ENCODE assay signal across 14 mouse cellular contexts in genomic region chr17:30388817-30389216, GRCm38 (mm10).
A peak's percentile ranks its signal among the peaks of the same experiment; 100 is the strongest.
DNase-seq lines count a peak whose midpoint lies in the region; ATAC-seq lines count a peak whose summit lies in the region.
"Had no signal": no experiment of that assay in that cellular context is flagged by ENCODE, and none has a peak within 500 bp of the region (broad histone marks: within the 10 kb centered on the region; RNA-seq: fewer than 3 reads in every experiment).

No protein-coding gene starts in this region.

- peaks cover 17% of the 10 kb centered on the region for H3K4me1 ChIP-seq in hindbrain, embryonic 13.5 days (replicated peaks)
- no peaks in the 10 kb centered on the region for H3K4me1 ChIP-seq in hindbrain, embryonic 10.5 days (replicated peaks)
- H3K4me1 ChIP-seq in midbrain, embryonic 14.5 days (ENCODE audit: control insufficient read depth, insufficient read depth, low read length): peaks cover 6% of the 10 kb centered on the region
- no peaks in the 10 kb centered on the region for H3K4me1 ChIP-seq in midbrain, embryonic 11.5 days (ENCODE audit: control insufficient read depth, insufficient read depth, low read length)
- peaks cover 12% of the 10 kb centered on the region for H3K4me1 ChIP-seq in midbrain, embryonic 16.5 days (ENCODE audit: control insufficient read depth, insufficient read depth, low read length)
- H3K4me1 ChIP-seq: kidney, embryonic 15.5 days; stomach, embryonic 15.5 days had no signal

- no peak overlapping the region for H3K4me3 ChIP-seq in hindbrain, embryonic 13.5 days
- H3K4me3 ChIP-seq in hindbrain, embryonic 10.5 days: no peak overlapping the region
- H3K4me3 ChIP-seq in midbrain, embryonic 14.5 days (replicated peaks; ENCODE audit: low read depth, low read length): no peak overlapping the region
- H3K4me3 ChIP-seq in midbrain, embryonic 11.5 days (ENCODE audit: low read depth, low read length): no peak overlapping the region
- no peak overlapping the region for H3K4me3 ChIP-seq in midbrain, embryonic 16.5 days (ENCODE audit: low read depth, low read length)
- H3K4me3 ChIP-seq: heart, adult 2 months; kidney, embryonic 15.5 days; left cerebral cortex, adult 2 months; stomach, embryonic 15.5 days had no signal

- H3K9me3 ChIP-seq in hindbrain, embryonic 13.5 days: no peaks in the 10 kb centered on the region
- H3K9me3 ChIP-seq in hindbrain, embryonic 10.5 days: no peaks in the 10 kb centered on the region
- H3K9me3 ChIP-seq in midbrain, embryonic 14.5 days (ENCODE audit: control insufficient read depth, low read length): no peaks in the 10 kb centered on the region
- no peaks in the 10 kb centered on the region for H3K9me3 ChIP-seq in midbrain, embryonic 11.5 days (ENCODE audit: control insufficient read depth, low read length)
- no peaks in the 10 kb centered on the region for H3K9me3 ChIP-seq in midbrain, embryonic 16.5 days (replicated peaks; ENCODE audit: control insufficient read depth, low read length, poor library complexity, severe bottlenecking)
- H3K9me3 ChIP-seq: kidney, embryonic 15.5 days; stomach, embryonic 15.5 days had no signal

- H3K9ac ChIP-seq in hindbrain, embryonic 13.5 days: no peak overlapping the region
- no peak overlapping the region for H3K9ac ChIP-seq in midbrain, embryonic 14.5 days (replicated peaks; ENCODE audit: low read length)
- H3K9ac ChIP-seq in midbrain, embryonic 11.5 days (ENCODE audit: low read length): no peak overlapping the region
- H3K9ac ChIP-seq in midbrain, embryonic 16.5 days (ENCODE audit: low read depth, low read length): no peak overlapping the region; the same call in 1 of the 2 replicates
- H3K9ac ChIP-seq: kidney, embryonic 15.5 days; stomach, embryonic 15.5 days had no signal

- H3K27ac ChIP-seq in hindbrain, embryonic 13.5 days: peak overlapping the region; percentile 50
- no peak overlapping the region for H3K27ac ChIP-seq in hindbrain, embryonic 10.5 days
- H3K27ac ChIP-seq in midbrain, embryonic 14.5 days (replicated peaks; ENCODE audit: low read depth, low read length): peak overlapping the region; percentile 55
- no peak overlapping the region for H3K27ac ChIP-seq in midbrain, embryonic 11.5 days (ENCODE audit: low read depth, low read length)
- H3K27ac ChIP-seq in midbrain, embryonic 16.5 days (ENCODE audit: low read length): peak overlapping the region; percentile 39
- H3K27ac ChIP-seq: heart, adult 2 months; kidney, embryonic 15.5 days; left cerebral cortex, adult 2 months; stomach, embryonic 15.5 days had no signal

- no peaks in the 10 kb centered on the region for H3K27me3 ChIP-seq in hindbrain, embryonic 13.5 days
- no peaks in the 10 kb centered on the region for H3K27me3 ChIP-seq in hindbrain, embryonic 10.5 days (ENCODE audit: insufficient read depth, poor library complexity, severe bottlenecking)
- H3K27me3 ChIP-seq in midbrain, embryonic 14.5 days (ENCODE audit: control insufficient read depth, insufficient read depth, low read length): no peaks in the 10 kb centered on the region
- no peaks in the 10 kb centered on the region for H3K27me3 ChIP-seq in midbrain, embryonic 11.5 days (ENCODE audit: control insufficient read depth, insufficient read depth, low read length)
- H3K27me3 ChIP-seq in midbrain, embryonic 16.5 days (ENCODE audit: control insufficient read depth, insufficient read depth, low read depth, low read length): no peaks in the 10 kb centered on the region
- H3K27me3 ChIP-seq: kidney, embryonic 15.5 days; stomach, embryonic 15.5 days had no signal

- WGBS in hindbrain, embryonic 13.5 days: 74% methylated on average over 4 of the region's 4 CpGs
- 82% methylated on average over 4 of the region's 4 CpGs for WGBS in hindbrain, embryonic 10.5 days
- WGBS in midbrain, embryonic 14.5 days: 70% methylated on average over 4 of the region's 4 CpGs
- 87% methylated on average over 4 of the region's 4 CpGs for WGBS in midbrain, embryonic 11.5 days
- WGBS in midbrain, embryonic 16.5 days: 60% methylated on average over 4 of the region's 4 CpGs

- H3K4me2 ChIP-seq in hindbrain, embryonic 13.5 days: no peak overlapping the region
- no peak overlapping the region for H3K4me2 ChIP-seq in midbrain, embryonic 14.5 days (ENCODE audit: low read length)
- H3K4me2 ChIP-seq in midbrain, embryonic 11.5 days: no peak overlapping the region
- no peak overlapping the region for H3K4me2 ChIP-seq in midbrain, embryonic 16.5 days (ENCODE audit: low read length)
- H3K4me2 ChIP-seq: kidney, embryonic 15.5 days; stomach, embryonic 15.5 days had no signal

- no peak for DNase-seq in hindbrain, embryonic 10.5 days (ENCODE audit: low spot score)
- no peak for DNase-seq in midbrain, embryonic 14.5 days
- no peak for DNase-seq in midbrain, embryonic 11.5 days (ENCODE audit: low spot score, missing footprints)
- peak; percentile 93 for DNase-seq in cerebellum, adult 9-10 months
- DNase-seq: heart, adult 2 months; heart, postnatal 36 days; liver had no signal

- H3K36me3 ChIP-seq in hindbrain, embryonic 13.5 days: no peaks in the 10 kb centered on the region
- H3K36me3 ChIP-seq in hindbrain, embryonic 10.5 days: no peaks in the 10 kb centered on the region
- no peaks in the 10 kb centered on the region for H3K36me3 ChIP-seq in midbrain, embryonic 14.5 days (ENCODE audit: control insufficient read depth, insufficient read depth, low read length)
- no peaks in the 10 kb centered on the region for H3K36me3 ChIP-seq in midbrain, embryonic 11.5 days (ENCODE audit: control insufficient read depth, insufficient read depth, low read length)
- no peaks in the 10 kb centered on the region for H3K36me3 ChIP-seq in midbrain, embryonic 16.5 days (ENCODE audit: control insufficient read depth, insufficient read depth, low read length)
- H3K36me3 ChIP-seq: kidney, embryonic 15.5 days; stomach, embryonic 15.5 days had no signal

- no peak for ATAC-seq in hindbrain, embryonic 13.5 days (ENCODE audit: low FRiP score)
- no peak for ATAC-seq in midbrain, embryonic 14.5 days (ENCODE audit: low FRiP score, low TSS enrichment)
- ATAC-seq in midbrain, embryonic 11.5 days (ENCODE audit: low FRiP score): no peak
- 0 out of 2 replicates have a peak, but pooled peaks have one; percentile 28 for ATAC-seq in midbrain, embryonic 16.5 days
- ATAC-seq in activated CD4-positive, CD25-positive, alpha-beta regulatory T cell, adult 4 months: no peak
- ATAC-seq in erythroid progenitor cell, adult 5-6 weeks (replicated peaks; ENCODE audit: low FRiP score, poor library complexity, severe bottlenecking): no peak

Comparison
In these comparisons a context has a peak if more than half of its experiments do, and no peak if none do; other contexts are left out.
1. H3K27ac ChIP-seq: peak in hindbrain, embryonic 13.5 days (single experiment), midbrain, embryonic 14.5 days (single experiment) and midbrain, embryonic 16.5 days (single experiment); none in hindbrain, embryonic 10.5 days (single experiment) and midbrain, embryonic 11.5 days (single experiment).